Mouse (Mus musculus) G1E (cell line): Measurements from ENCODE around the gene Gtf2a2.

Experiments
- CTCF ChIP-seq: IDR thresholded peaks from 2 replicates; pipeline ENCODE4 v1.5.1; 2012; ENCODE audit warnings: low read depth, low read length, inconsistent platforms, mixed read lengths
- GATA1 ChIP-seq: IDR thresholded peaks from 2 replicates; pipeline ENCODE4 v1.6.1; 2012; ENCODE audit warnings: borderline replicate concordance, low read length, inconsistent platforms, mixed read lengths
- POLR2AphosphoS5 ChIP-seq: IDR thresholded peaks from 2 replicates; pipeline ENCODE4 v1.6.1; 2012; ENCODE audit warnings: low read depth, low read length, inconsistent platforms; ENCODE audit not compliant: insufficient replicate concordance
- TAL1 ChIP-seq: conservative IDR thresholded peaks from 2 replicates; pipeline ENCODE4 v1.6.1; 2012; ENCODE audit warnings: low read depth, low read length, inconsistent platforms, mixed read lengths

GRCm38 (mm10) chr9:69999318-69999717 lies 13.0 kb upstream of the Gtf2a2 start:
- TF ChIP-seq CTCF (no peak), GATA1 (no peak), POLR2AphosphoS5 (no peak), TAL1 (no peak)
